Mouse (Mus musculus): ENCODE data around the gene Adcy2.

Adcy2 gene

GRCm38 (mm10) chr13:68627041-68627440 is 372.3 kb downstream of the Adcy2 start:
- no peak for DNase-seq (ENCODE audit: low spot score in 2 of 2)

- no peak for DNase-seq (ENCODE audit: low spot score in 2 of 2)
These were observed 376.5 kb downstream of the Adcy2 start for GRCm38 (mm10) chr13:68622792-68623191.

GRCm38 (mm10) chr13:68607652-68608405 is 391.5 kb downstream of the Adcy2 start:
- no peak for DNase-seq (ENCODE audit: low spot score in 2 of 2)

GRCm38 (mm10) chr13:68605689-68606126 is 393.6 kb downstream of the Adcy2 start:
- no peak for DNase-seq (ENCODE audit: low spot score in 2 of 2)

- DNase-seq (ENCODE audit: low spot score in 2 of 2): no peak
These were observed 396.3 kb downstream of the Adcy2 start for GRCm38 (mm10) chr13:68603085-68603484.

- no peak for DNase-seq (ENCODE audit: low spot score in 2 of 2)
These were observed 398.2 kb downstream of the Adcy2 start for GRCm38 (mm10) chr13:68601184-68601583.

GRCm38 (mm10) chr13:68598953-68599352 is 400.4 kb downstream of the Adcy2 start:
- DNase-seq (ENCODE audit: low spot score in 2 of 2): no peak

GRCm38 (mm10) chr13:68597667-68598066 is 401.7 kb downstream of the Adcy2 start:
- no peak for DNase-seq (ENCODE audit: low spot score in 2 of 2)

- DNase-seq (ENCODE audit: low spot score in 2 of 2): no peak
These were observed 402.1 kb downstream of the Adcy2 start, which contains the start of gene 1700001L19Rik for GRCm38 (mm10) chr13:68597199-68597598. Gene 1700001L19Rik (plus strand): TSS chr13:68597421.

- no peak for DNase-seq (ENCODE audit: low spot score in 2 of 2)
These were observed 405.5 kb downstream of the Adcy2 start for GRCm38 (mm10) chr13:68593797-68594196.

GRCm38 (mm10) chr13:68588352-68588751 is 411.0 kb downstream of the Adcy2 start:
- DNase-seq (ENCODE audit: low spot score in 2 of 2): no peak

GRCm38 (mm10) chr13:68585441-68585840 is 413.9 kb downstream of the Adcy2 start:
- DNase-seq (ENCODE audit: low spot score in 2 of 2): no peak

- DNase-seq (ENCODE audit: low spot score in 2 of 2): no peak
These were observed 415.4 kb downstream of the Adcy2 start for GRCm38 (mm10) chr13:68583961-68584360.

GRCm38 (mm10) chr13:68582517-68582780 is 416.9 kb downstream of the Adcy2 start:
- no peak for DNase-seq (ENCODE audit: low spot score in 2 of 2)

- DNase-seq (ENCODE audit: low spot score in 2 of 2): peak; percentile 91 to 96
These were observed 417.4 kb downstream of the Adcy2 start, which contains the start of the genes Mtrr and Fastkd3 for GRCm38 (mm10) chr13:68581747-68582516. Gene Mtrr (minus strand): TSS chr13:68582149. Gene Fastkd3 (plus strand): TSS chr13:68582234.

- DNase-seq (ENCODE audit: low spot score in 2 of 2): no peak
These were observed 418.1 kb downstream of the Adcy2 start for GRCm38 (mm10) chr13:68581086-68581740.

- DNase-seq (ENCODE audit: low spot score in 2 of 2): no peak
These were observed 421.4 kb downstream of the Adcy2 start for GRCm38 (mm10) chr13:68577945-68578344.

GRCm38 (mm10) chr13:68574398-68574797 is 424.9 kb downstream of the Adcy2 start:
- no peak for DNase-seq (ENCODE audit: low spot score in 2 of 2)

- no peak for DNase-seq (ENCODE audit: low spot score in 2 of 2)
These were observed 426.1 kb downstream of the Adcy2 start for GRCm38 (mm10) chr13:68572966-68573913.

- no peak for DNase-seq (ENCODE audit: low spot score in 2 of 2)
These were observed 427.1 kb downstream of the Adcy2 start for GRCm38 (mm10) chr13:68572247-68572646.

All from spleen, postnatal 4 days (tissue).